ENCODE assay signal across 8 mouse cellular contexts in the genomic region with DNA sequence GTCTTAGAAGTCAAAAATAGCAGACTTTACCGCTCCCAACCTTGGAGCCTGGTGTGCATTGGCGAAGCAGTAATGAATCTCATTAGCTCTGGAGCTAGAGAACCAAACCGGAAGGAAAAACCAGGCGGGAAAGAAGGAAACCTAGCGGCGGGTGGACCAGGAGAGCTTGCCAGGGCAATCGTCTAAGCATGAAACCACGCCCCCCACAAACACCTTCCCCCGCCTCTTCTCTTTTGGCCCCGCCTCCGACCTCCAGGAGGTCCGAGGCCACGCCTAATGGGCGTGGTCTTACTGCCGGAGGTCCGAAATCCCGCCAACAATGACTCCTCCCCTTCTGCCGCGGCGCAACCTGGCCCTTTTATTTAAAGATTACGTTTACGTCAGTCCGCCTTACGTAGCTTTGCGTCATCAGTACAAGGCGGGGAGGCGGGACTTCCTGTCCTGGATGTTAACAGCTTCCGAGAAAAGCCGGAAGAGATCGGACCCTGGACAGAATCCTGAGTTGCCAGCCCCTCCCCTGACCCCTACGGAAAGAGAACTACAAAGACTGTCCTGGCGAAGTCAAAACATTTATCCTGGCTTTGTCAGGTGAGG. TPM values are rescaled to one million over a fixed set of nuclear protein-coding genes. Genes with fewer than 3 reads are reported as not detected.
DNase-seq lines count a peak whose midpoint lies in the region; ATAC-seq lines count a peak whose summit lies in the region.

Tmub2 (plus strand) TSS at position 431 of the 594 bp plus-strand sequence.

- no peaks in the 10 kb centered on the region for H3K9me3 ChIP-seq in heart, embryonic 14.5 days (ENCODE audit: control insufficient read depth, low read length)
- H3K9me3 ChIP-seq in liver, embryonic 13.5 days (replicated peaks): no peaks in the 10 kb centered on the region
- no peaks in the 10 kb centered on the region for H3K9me3 ChIP-seq in stomach, embryonic 16.5 days (replicated peaks; ENCODE audit: control insufficient read depth, low read length)

- peak; percentile 98 for ATAC-seq in CD4-positive, CD25-positive, alpha-beta regulatory T cell, adult 4 months
- ATAC-seq in heart, embryonic 14.5 days (ENCODE audit: insufficient number of reproducible peaks, insufficient read depth, low FRiP score, low read depth): peak; percentile 91
- peak; percentile 85 for ATAC-seq in liver, embryonic 13.5 days (ENCODE audit: low read depth)
- peak; percentile 94 for ATAC-seq in stomach, embryonic 16.5 days (ENCODE audit: insufficient read depth, low FRiP score)

- peak within 1 kb of the TSS; percentile 75 to 83 for H3K27ac ChIP-seq in heart, embryonic 14.5 days (replicated peaks in 1 of 2; ENCODE audit: control insufficient read depth in 1 of 2, insufficient read depth in 1 of 2, low read depth in 2 of 2, low read length in 2 of 2)
- H3K27ac ChIP-seq in liver, embryonic 13.5 days: peak within 1 kb of the TSS; percentile 85
- H3K27ac ChIP-seq in stomach, embryonic 16.5 days (ENCODE audit: low read length): peak within 1 kb of the TSS; percentile 84

- H3K4me1 ChIP-seq in heart, embryonic 14.5 days (ENCODE audit: control insufficient read depth in 2 of 2, insufficient read depth in 2 of 2, low read length in 2 of 2): peaks cover 0 to 12% of the 10 kb centered on the region in 2 experiments; a peak in 2 of 4 replicates
- peaks cover 45% of the 10 kb centered on the region for H3K4me1 ChIP-seq in liver, embryonic 13.5 days (replicated peaks)
- H3K4me1 ChIP-seq in stomach, embryonic 16.5 days (ENCODE audit: control insufficient read depth, insufficient read depth, low read length): peaks cover 10% of the 10 kb centered on the region

- DNase-seq in c-Kit-negative CD71-positive TER-119-positive erythroid progenitor cells, embryonic 14.5 days (ENCODE audit: low read depth, low spot score): peak; percentile 99
- DNase-seq in fibroblast of lung, adult 2 months (ENCODE audit: low read depth): peak; percentile 95
- DNase-seq in kidney, postnatal 14 days: peak; percentile 99
- peak; percentile 96 for DNase-seq in liver, embryonic 13.5 days
- DNase-seq in neural tube, embryonic 10.5 days (ENCODE audit: extremely low spot score, low spot score): peak; percentile 96

- WGBS in heart, embryonic 14.5 days: under 1% methylated on average over 32 of the region's 32 CpGs
- WGBS in liver, embryonic 13.5 days (ENCODE audit: insufficient replicate concordance): under 1% methylated on average over 32 of the region's 32 CpGs
- under 1% methylated on average over 32 of the region's 32 CpGs for WGBS in stomach, embryonic 16.5 days

- peak within 1 kb of the TSS; percentile 77 for H3K4me2 ChIP-seq in heart, embryonic 14.5 days (ENCODE audit: low read length)
- H3K4me2 ChIP-seq in liver, embryonic 13.5 days: peak within 1 kb of the TSS; percentile 84
- peak within 1 kb of the TSS; percentile 66 for H3K4me2 ChIP-seq in stomach, embryonic 16.5 days (ENCODE audit: low read depth, low read length)

- H3K27me3 ChIP-seq in heart, embryonic 14.5 days (ENCODE audit: control insufficient read depth, insufficient read depth, low read length): no peaks in the 10 kb centered on the region
- H3K27me3 ChIP-seq in liver, embryonic 13.5 days: no peaks in the 10 kb centered on the region
- H3K27me3 ChIP-seq in stomach, embryonic 16.5 days (ENCODE audit: control insufficient read depth, insufficient read depth, low read length): no peaks in the 10 kb centered on the region

- peaks cover 26% of the 10 kb centered on the region for H3K36me3 ChIP-seq in heart, embryonic 14.5 days (ENCODE audit: control insufficient read depth, insufficient read depth, low read length)
- peaks cover 25% of the 10 kb centered on the region for H3K36me3 ChIP-seq in liver, embryonic 13.5 days
- 0 out of 2 replicates have a peak, but pooled peaks cover 3% of the 10 kb centered on the region for H3K36me3 ChIP-seq in stomach, embryonic 16.5 days (ENCODE audit: control insufficient read depth, insufficient read depth, low read length)

- peak within 1 kb of the TSS; percentile 83 to 84 for H3K4me3 ChIP-seq in heart, embryonic 14.5 days (ENCODE audit: control insufficient read depth in 1 of 2, insufficient read depth in 1 of 2, low read depth in 1 of 2, low read length in 2 of 2)
- H3K4me3 ChIP-seq in liver, embryonic 13.5 days (replicated peaks): peak within 1 kb of the TSS; percentile 88
- peak within 1 kb of the TSS; percentile 84 for H3K4me3 ChIP-seq in stomach, embryonic 16.5 days (replicated peaks; ENCODE audit: low read length)

- H3K9ac ChIP-seq in heart, embryonic 14.5 days (ENCODE audit: low read length): peak within 1 kb of the TSS; percentile 85
- H3K9ac ChIP-seq in liver, embryonic 13.5 days: peak within 1 kb of the TSS; percentile 93
- peak within 1 kb of the TSS; percentile 91 for H3K9ac ChIP-seq in stomach, embryonic 16.5 days (ENCODE audit: low read length)

RNA-seq across cellular contexts. Expression of gene Tmub2, which starts in this region (rescaled TPM):
- polyA plus RNA-seq in CD4-positive, CD25-positive, alpha-beta regulatory T cell, adult 4 months (2017; shearing (Covaris generic)): 10 to 100 TPM; 64.7 to 80.5 TPM
- 39.1 and 46.5 TPM in 2 replicates for polyA plus RNA-seq in heart, embryonic 14.5 days (2014; fragmentation: Nextera tagmentation; extraction: Ambion mirVana)
- 22.8 and 24.9 TPM in 2 replicates for polyA plus RNA-seq in liver, embryonic 13.5 days (2015; fragmentation: Nextera tagmentation; extraction: Ambion mirVana)
- 53.0 and 53.4 TPM in 2 replicates for polyA plus RNA-seq in stomach, embryonic 16.5 days (2015; fragmentation: Nextera tagmentation; extraction: Ambion mirVana)

Comparison
In these comparisons a context has a peak if more than half of its experiments do, and no peak if none do; other contexts are left out.
1. Peak in every context shown above with its lines: DNase-seq, ATAC-seq, H3K4me3 ChIP-seq and H3K27ac ChIP-seq.